9 mouse cellular contexts compared by ENCODE assay signal in genomic region chr11:49189737-49190136, GRCm38 (mm10). TPM values are rescaled to one million over a fixed set of nuclear protein-coding genes. Genes with fewer than 3 reads are reported as not detected.
DNase-seq lines count a peak whose midpoint lies in the region; ATAC-seq and TF ChIP-seq lines count a peak whose summit lies in the region.
"Had no signal": no experiment of that assay in that cellular context is flagged by ENCODE, and none has a peak within 500 bp of the region (broad histone marks: within the 10 kb centered on the region; RNA-seq: fewer than 3 reads in every experiment).

No protein-coding gene starts in this region.

- 1% methylated on average over 7 of the region's 7 CpGs for WGBS in heart, adult 2 months
- 5% methylated on average over 7 of the region's 7 CpGs for WGBS in heart, embryonic 10.5 days
- 2% methylated on average over 7 of the region's 7 CpGs for WGBS in cerebellum, adult 2 months

- DNase-seq in heart, adult 2 months = peak; percentile 54 to 64
- DNase-seq in heart, embryonic 10.5 days (ENCODE audit: low spot score) = no peak
- peak; percentile 35 for DNase-seq in ES-CJ7 (ENCODE audit: low read depth, low spot score)
- peak; percentile 49 to 56 for DNase-seq in cerebellum, adult 2 months
- DNase-seq in gastrocnemius, adult 8-10 months (ENCODE audit: low spot score in 2 of 2) = peak; percentile 15 to 27
- DNase-seq in layer of hippocampus, adult 2 months (ENCODE audit: low spot score in 2 of 2) = peak; percentile 37 to 70
- peak; percentile 32 to 71 for DNase-seq in spleen, postnatal 14 days (ENCODE audit: low spot score in 2 of 2)

- ATAC-seq in megakaryocyte progenitor cell, adult 5-6 weeks (replicated peaks; ENCODE audit: poor library complexity) = peak; percentile 92

- no peak for TF ChIP-seq EP300 in heart, adult 2 months (IDR thresholded peaks at IDR 0.05; ENCODE audit: insufficient read depth, low read depth, low read length)

- H3K27me3 ChIP-seq in heart, adult 2 months (ENCODE audit: control insufficient read depth, insufficient read depth, low read length) = no peaks in the 10 kb centered on the region
- no peaks in the 10 kb centered on the region for H3K27me3 ChIP-seq in heart, embryonic 10.5 days (ENCODE audit: insufficient read depth, poor library complexity, severe bottlenecking)
- no peaks in the 10 kb centered on the region for H3K27me3 ChIP-seq in cerebellum, adult 2 months (ENCODE audit: control insufficient read depth, insufficient read depth, low read length)

- H3K9ac ChIP-seq in heart, adult 2 months (ENCODE audit: low read depth, low read length) = no peak overlapping the region

- peak; percentile 87 for TF ChIP-seq CTCF in heart, adult 2 months (IDR thresholded peaks at IDR 0.05)
- TF ChIP-seq CTCF in cerebellum, adult 2 months (IDR thresholded peaks at IDR 0.05; ENCODE audit: borderline replicate concordance, insufficient read depth, low read depth, low read length) = peak; percentile 54
- peak; percentile 86 for TF ChIP-seq CTCF in layer of hippocampus, adult 2 months (conservative IDR thresholded peaks at IDR 0.05)

- H3K27ac ChIP-seq in heart, adult 2 months = no peak overlapping the region
- H3K27ac ChIP-seq in heart, embryonic 10.5 days = no peak overlapping the region
- H3K27ac ChIP-seq in cerebellum, adult 2 months (ENCODE audit: insufficient read depth, low read length) = no peak overlapping the region
- no peak overlapping the region for H3K27ac ChIP-seq in layer of hippocampus, adult 2 months

- H3K4me3 ChIP-seq in heart, adult 2 months = no peak overlapping the region
- no peak overlapping the region for H3K4me3 ChIP-seq in heart, embryonic 10.5 days
- H3K4me3 ChIP-seq in cerebellum, adult 2 months (replicated peaks; ENCODE audit: insufficient read depth, low read depth, low read length) = no peak overlapping the region
- H3K4me3 ChIP-seq in layer of hippocampus, adult 2 months = no peak overlapping the region

- no peak for TF ChIP-seq POLR2A in heart, adult 2 months (IDR thresholded peaks at IDR 0.05; ENCODE audit: insufficient read depth, low read depth, low read length)
- no peak for TF ChIP-seq POLR2A in cerebellum, adult 2 months (IDR thresholded peaks at IDR 0.05; ENCODE audit: borderline replicate concordance, insufficient read depth, low read length)

- intact Hi-C loops in heart, adult 2 months (cut with DNase I) = loop anchor here (1.0 to 5.0 kb wide), 2 partner anchors 82 to 317 kb away; partner anchors contain the start of gene Irgm1

- H3K79me2 ChIP-seq in heart, adult 2 months (replicated peaks; ENCODE audit: control insufficient read depth, insufficient read depth, low read length) = no peaks in the 10 kb centered on the region

- H3K4me1 ChIP-seq in heart, adult 2 months (ENCODE audit: control insufficient read depth, insufficient read depth, low read length) = no peaks in the 10 kb centered on the region
- no peaks in the 10 kb centered on the region for H3K4me1 ChIP-seq in heart, embryonic 10.5 days
- H3K4me1 ChIP-seq in cerebellum, adult 2 months (ENCODE audit: control insufficient read depth, insufficient read depth, low read length) = no peaks in the 10 kb centered on the region

- H3K9me3 ChIP-seq in heart, embryonic 10.5 days = no peaks in the 10 kb centered on the region

- no peaks in the 10 kb centered on the region for H3K36me3 ChIP-seq in heart, adult 2 months (ENCODE audit: control insufficient read depth, insufficient read depth, low read length)
- no peaks in the 10 kb centered on the region for H3K36me3 ChIP-seq in heart, embryonic 10.5 days

RNA-seq across cellular contexts. Expression of gene Btnl9, which starts 2.8 kb away (rescaled TPM):
- total RNA-seq in heart, adult 2 months (2021) = 10 to 100 TPM; 25.0 to 31.4 TPM
- 18.9 and 23.0 TPM in 2 replicates for polyA plus RNA-seq in heart, adult 2 months (2012; rRNA removed)
- polyA plus RNA-seq in heart, embryonic 10.5 days (2016; fragmentation: Nextera tagmentation; extraction: Ambion mirVana) = 0.11 and 0.23 TPM in 2 replicates
- polyA plus RNA-seq in cerebellum, adult 2 months (2012; rRNA removed) = 0.11 TPM in 1 of 2 replicates, not detected in the other
- 1 to 10 TPM in 3 of 4 experiments, under 1 TPM in 1; 0.96 to 2.6 (median 2.0) TPM for total RNA-seq in gastrocnemius, adult 8-10 months (2022)
- not detected for total RNA-seq in layer of hippocampus, adult 2 months (2021)
- total RNA-seq in megakaryocyte progenitor cell, adult 5-6 weeks (2015) = 3.8 and 7.1 TPM in 2 replicates
- total RNA-seq in megakaryocyte progenitor cell, adult 5-6 weeks (2017) = 7.5 and 13.9 TPM in 2 replicates

RNA-seq across cellular contexts. Expression of gene Zfp62, which starts 13.4 kb away (rescaled TPM):
- 10 to 100 TPM; 23.9 to 28.9 TPM for total RNA-seq in heart, adult 2 months (2021)
- polyA plus RNA-seq in heart, adult 2 months (2012; rRNA removed) = 2.9 and 8.2 TPM in 2 replicates
- polyA plus RNA-seq in heart, embryonic 10.5 days (2016; fragmentation: Nextera tagmentation; extraction: Ambion mirVana) = 32.8 and 34.6 TPM in 2 replicates
- 22.6 and 24.6 TPM in 2 replicates for polyA plus RNA-seq in cerebellum, adult 2 months (2012; rRNA removed)
- 10 to 100 TPM; 24.4 to 29.9 (median 26.0) TPM for total RNA-seq in gastrocnemius, adult 8-10 months (2022)
- total RNA-seq in layer of hippocampus, adult 2 months (2021) = 10 to 100 TPM; 46.7 to 51.2 TPM
- total RNA-seq in megakaryocyte progenitor cell, adult 5-6 weeks (2015) = 59.9 and 71.0 TPM in 2 replicates
- total RNA-seq in megakaryocyte progenitor cell, adult 5-6 weeks (2017) = 78.4 and 133 TPM in 2 replicates

RNA-seq across cellular contexts. Expression of gene Olfr1394, which starts 35.6 kb away (rescaled TPM):
- total RNA-seq in heart, adult 2 months (2021) = not detected
- not detected in 2 replicates for polyA plus RNA-seq in heart, adult 2 months (2012; rRNA removed)
- polyA plus RNA-seq in heart, embryonic 10.5 days (2016; fragmentation: Nextera tagmentation; extraction: Ambion mirVana) = not detected in 2 replicates
- polyA plus RNA-seq in cerebellum, adult 2 months (2012; rRNA removed) = not detected in 2 replicates
- total RNA-seq in gastrocnemius, adult 8-10 months (2022) = not detected
- total RNA-seq in layer of hippocampus, adult 2 months (2021) = not detected
- total RNA-seq in megakaryocyte progenitor cell, adult 5-6 weeks (2015) = not detected in 2 replicates
- not detected in 2 replicates for total RNA-seq in megakaryocyte progenitor cell, adult 5-6 weeks (2017)
- polyA plus RNA-seq: testis, adult 2 months had no signal

RNA-seq across cellular contexts. Expression of gene Olfr1395, which starts 47.7 kb away (rescaled TPM):
- not detected for total RNA-seq in heart, adult 2 months (2021)
- polyA plus RNA-seq in heart, adult 2 months (2012; rRNA removed) = 0.12 TPM in 1 of 2 replicates, not detected in the other
- polyA plus RNA-seq in heart, embryonic 10.5 days (2016; fragmentation: Nextera tagmentation; extraction: Ambion mirVana) = not detected in 2 replicates
- polyA plus RNA-seq in cerebellum, adult 2 months (2012; rRNA removed) = 0.11 TPM in 1 of 2 replicates, not detected in the other
- total RNA-seq in gastrocnemius, adult 8-10 months (2022) = not detected
- total RNA-seq in layer of hippocampus, adult 2 months (2021) = not detected
- total RNA-seq in megakaryocyte progenitor cell, adult 5-6 weeks (2015) = not detected in 2 replicates
- total RNA-seq in megakaryocyte progenitor cell, adult 5-6 weeks (2017) = not detected in 2 replicates
- polyA plus RNA-seq: testis, adult 2 months had no signal

RNA-seq across cellular contexts. Expression of gene Mgat1, which starts 54.3 kb away (rescaled TPM):
- 10 to 100 TPM; 59.2 to 72.3 TPM for total RNA-seq in heart, adult 2 months (2021)
- 74.4 and 86.4 TPM in 2 replicates for polyA plus RNA-seq in heart, adult 2 months (2012; rRNA removed)
- polyA plus RNA-seq in heart, embryonic 10.5 days (2016; fragmentation: Nextera tagmentation; extraction: Ambion mirVana) = 41.1 and 46.9 TPM in 2 replicates
- polyA plus RNA-seq in cerebellum, adult 2 months (2012; rRNA removed) = 56.4 and 61.2 TPM in 2 replicates
- 10 to 100 TPM; 39.4 to 56.8 (median 48.4) TPM for total RNA-seq in gastrocnemius, adult 8-10 months (2022)
- total RNA-seq in layer of hippocampus, adult 2 months (2021) = 10 to 100 TPM; 62.1 to 64.3 TPM
- 36.3 and 40.9 TPM in 2 replicates for total RNA-seq in megakaryocyte progenitor cell, adult 5-6 weeks (2015)
- total RNA-seq in megakaryocyte progenitor cell, adult 5-6 weeks (2017) = 54.2 and 61.9 TPM in 2 replicates
